Mouse (Mus musculus) forebrain, embryonic 14.5 days (tissue): Measurements from ENCODE around the gene Faf1. TPM values are rescaled to one million over a fixed set of nuclear protein-coding genes. Genes with fewer than 3 reads are reported as not detected.
A peak's percentile ranks its signal among the peaks of the same experiment; 100 is the strongest.

ENCODE experiments used
- ATAC-seq: fragments of 200-750 bp; cut with Nextera tagmentation; 2 replicates; pipeline ENCODE4 v1.8.0; 2017; ENCODE audit warnings: mild to moderate bottlenecking, moderate library complexity
- DNase-seq: peaks from one replicate; pipeline ENCODE4 v3.0.0-alpha.2; 2015; ENCODE audit warnings: low spot score
- H3K27ac ChIP-seq: fragments of 300-500 bp; sonication (generic); 2 replicates; pipeline ENCODE4 v1.5.1; 2014; ENCODE audit warnings: low read depth, mild to moderate bottlenecking, control low read depth, low read length, moderate library complexity
- H3K27me3 ChIP-seq: fragments of 300-500 bp; sonication (generic); replicated peaks from 2 replicates; pipeline ENCODE4 v1.6.1; 2014; ENCODE audit warnings: low read length, control low read depth, mixed read lengths; ENCODE audit not compliant: control insufficient read depth, insufficient read depth
- H3K36me3 ChIP-seq: fragments of 300-500 bp; sonication (generic); 2 replicates; pipeline ENCODE4 v1.6.1; 2014; ENCODE audit warnings: low read length, control low read depth; ENCODE audit not compliant: control insufficient read depth, insufficient read depth
- H3K4me1 ChIP-seq: fragments of 300-500 bp; sonication (generic); 2 replicates; pipeline ENCODE4 v1.6.1; 2014; ENCODE audit warnings: antibody characterized with exemption, low read length, control low read depth; ENCODE audit not compliant: control insufficient read depth, insufficient read depth
- H3K4me2 ChIP-seq: fragments of 300-500 bp; sonication (generic); 2 replicates; pipeline ENCODE4 v1.6.1; 2014; ENCODE audit warnings: mild to moderate bottlenecking, control low read depth, low read length
- H3K4me3 ChIP-seq: fragments of 300-500 bp; sonication (generic); 2 replicates; pipeline ENCODE4 v1.5.1; 2014; ENCODE audit warnings: low read depth, low read length, control low read depth
- H3K9ac ChIP-seq: fragments of 300-500 bp; sonication (generic); 2 replicates; pipeline ENCODE4 v1.6.1; 2014; ENCODE audit warnings: mild to moderate bottlenecking, low read length, control low read depth, moderate library complexity
- H3K9me3 ChIP-seq: fragments of 300-500 bp; sonication (generic); replicated peaks from 2 replicates; pipeline ENCODE4 v1.6.1; 2016; ENCODE audit warnings: low read length, control low read depth, mixed read lengths; ENCODE audit not compliant: control insufficient read depth
- WGBS: fragments of 180-500 bp; shearing (Covaris S2); extraction: QIAGEN DNeasy Blood & Tissue Kit; methylation state at CpG from one replicate; pipeline ENCODE4 v1.1.7; 2014; 5-methylcytosine and 5-hydroxymethylcytosine counted together
- polyA plus RNA-seq: library from polyadenylated mRNA; unstranded; fragments of >200 nt; fragmentation: Nextera tagmentation; extraction: Ambion mirVana; gene quantifications from 2 replicates; pipeline ENCODE4 v1.2.1, GENCODE M21; 2014

Faf1 gene
- polyA plus RNA-seq, 1 experiment from 2014 or later, result 34.8 TPM

- H3K4me3 ChIP-seq, result no peak overlapping the region
- ATAC-seq, result no peak
- WGBS, result 84% methylated on average over 6 of the region's 6 CpGs
- H3K27ac ChIP-seq, result no peak overlapping the region
- H3K4me2 ChIP-seq, result no peak overlapping the region
- H3K9me3 ChIP-seq, result no peaks in the 10 kb centered on the region
- no peaks in the 10 kb centered on the region for H3K27me3 ChIP-seq
- H3K9ac ChIP-seq, result no peak overlapping the region
- H3K4me1 ChIP-seq, result no peaks in the 10 kb centered on the region
- no peaks in the 10 kb centered on the region for H3K36me3 ChIP-seq
- no peak for DNase-seq
Observed at GRCm38 (mm10) chr4:109897810-109898566, 221.6 kb downstream of the Faf1 start.

GRCm38 (mm10) chr4:109901076-109901475 is 224.7 kb downstream of the Faf1 start:
- Histone ChIP-seq H3K9ac (no peak overlapping the region), H3K4me3 (no peak overlapping the region), H3K4me1 (no peaks in the 10 kb centered on the region), H3K27me3 (no peaks in the 10 kb centered on the region), H3K36me3 (no peaks in the 10 kb centered on the region), H3K27ac (no peak overlapping the region), H3K9me3 (no peaks in the 10 kb centered on the region), H3K4me2 (no peak overlapping the region)
- ATAC-seq, result no peak
- WGBS, result 82% methylated on average over 2 of the region's 2 CpGs
- DNase-seq, result no peak

GRCm38 (mm10) chr4:109904487-109904886 is 228.1 kb downstream of the Faf1 start:
- no peaks in the 10 kb centered on the region for H3K4me1 ChIP-seq
- H3K27ac ChIP-seq, result no peak overlapping the region
- no peaks in the 10 kb centered on the region for H3K36me3 ChIP-seq
- no peaks in the 10 kb centered on the region for H3K9me3 ChIP-seq
- H3K9ac ChIP-seq, result no peak overlapping the region
- no peak for DNase-seq
- no peak overlapping the region for H3K4me2 ChIP-seq
- ATAC-seq, result no peak
- no peak overlapping the region for H3K4me3 ChIP-seq
- 94% methylated on average over 3 of the region's 3 CpGs for WGBS
- no peaks in the 10 kb centered on the region for H3K27me3 ChIP-seq

- WGBS, result 86% methylated on average over 1 of the region's 1 CpGs
Observed at GRCm38 (mm10) chr4:109929058-109929457, 252.7 kb downstream of the Faf1 start.

GRCm38 (mm10) chr4:109930445-109930844 is 254.1 kb downstream of the Faf1 start:
- no peak overlapping the region for H3K4me2 ChIP-seq
- no peaks in the 10 kb centered on the region for H3K9me3 ChIP-seq
- WGBS, result 96% methylated on average over 1 of the region's 1 CpGs
- no peaks in the 10 kb centered on the region for H3K27me3 ChIP-seq
- DNase-seq (no peak), ATAC-seq (no peak)
- peaks cover 2% of the 10 kb centered on the region; the same call in 1 of the 2 replicates for H3K36me3 ChIP-seq
- H3K4me1 ChIP-seq, result no peaks in the 10 kb centered on the region
- H3K4me3 ChIP-seq, result no peak overlapping the region
- H3K9ac ChIP-seq, result no peak overlapping the region
- no peak overlapping the region for H3K27ac ChIP-seq

More at GRCm38 (mm10) chr4:109929058-109929457, 252.7 kb downstream of the Faf1 start:
- H3K27me3 ChIP-seq, result no peaks in the 10 kb centered on the region
- DNase-seq, result no peak
- H3K9ac ChIP-seq, result no peak overlapping the region
- H3K4me1 ChIP-seq, result no peaks in the 10 kb centered on the region
- no peak overlapping the region for H3K27ac ChIP-seq
- no peak overlapping the region for H3K4me2 ChIP-seq
- no peaks in the 10 kb centered on the region for H3K36me3 ChIP-seq
- ATAC-seq, result no peak
- no peaks in the 10 kb centered on the region for H3K9me3 ChIP-seq
- H3K4me3 ChIP-seq, result no peak overlapping the region

- WGBS, result 80% methylated on average over 1 of the region's 1 CpGs
- Histone ChIP-seq H3K4me1 (no peaks in the 10 kb centered on the region), H3K4me3 (no peak overlapping the region), H3K27ac (no peak overlapping the region), H3K4me2 (no peak overlapping the region), H3K9ac (no peak overlapping the region), H3K9me3 (no peaks in the 10 kb centered on the region), H3K27me3 (no peaks in the 10 kb centered on the region), H3K36me3 (peaks cover 4% of the 10 kb centered on the region; the same call in 1 of the 2 replicates)
- ATAC-seq, result no peak
- DNase-seq, result no peak
Observed at GRCm38 (mm10) chr4:109930935-109931334, 254.5 kb downstream of the Faf1 start.

- Histone ChIP-seq H3K9me3 (no peaks in the 10 kb centered on the region), H3K4me2 (no peak overlapping the region), H3K4me1 (no peaks in the 10 kb centered on the region; the same call in 1 of the 2 replicates), H3K36me3 (peaks cover 4% of the 10 kb centered on the region; the same call in 1 of the 2 replicates), H3K9ac (no peak overlapping the region), H3K27ac (no peak overlapping the region), H3K27me3 (no peaks in the 10 kb centered on the region), H3K4me3 (no peak overlapping the region)
- ATAC-seq, result no peak
- no peak for DNase-seq
- WGBS, result 91% methylated on average over 3 of the region's 3 CpGs
Observed at GRCm38 (mm10) chr4:109936557-109936956, 260.2 kb downstream of the Faf1 start.

- DNase-seq (peak; percentile 20), ATAC-seq (peak; percentile 54; the same call in 1 of the 2 replicates)
- Histone ChIP-seq H3K27me3 (no peaks in the 10 kb centered on the region), H3K9ac (no peak overlapping the region), H3K4me3 (no peak overlapping the region), H3K4me2 (no peak overlapping the region), H3K9me3 (no peaks in the 10 kb centered on the region), H3K36me3 (peaks cover 4% of the 10 kb centered on the region; the same call in 1 of the 2 replicates), H3K27ac (no peak overlapping the region), H3K4me1 (no peaks in the 10 kb centered on the region; the same call in 1 of the 2 replicates)
Observed at GRCm38 (mm10) chr4:109939291-109939690, 262.9 kb downstream of the Faf1 start.

- Histone ChIP-seq H3K9me3 (no peaks in the 10 kb centered on the region), H3K9ac (no peak overlapping the region), H3K27me3 (no peaks in the 10 kb centered on the region), H3K4me1 (no peaks in the 10 kb centered on the region), H3K4me3 (no peak overlapping the region), H3K36me3 (no peaks in the 10 kb centered on the region; the same call in 1 of the 2 replicates), H3K27ac (no peak overlapping the region), H3K4me2 (no peak overlapping the region)
- 98% methylated on average over 1 of the region's 1 CpGs for WGBS
- no peak for ATAC-seq
- no peak for DNase-seq
Observed at GRCm38 (mm10) chr4:109945554-109945953, 269.2 kb downstream of the Faf1 start.
